Mouse (Mus musculus) neutrophil, adult 5-6 weeks (primary cell): ENCODE data around the gene Siglech. TPM values are rescaled to one million over a fixed set of nuclear protein-coding genes. Genes with fewer than 3 reads are reported as not detected.

Experiments
- ATAC-seq: fragments of 151-379, 151-347 bp; 2 replicates; pipeline ENCODE4 v1.8.0; 2017; ENCODE audit warnings: mild to moderate bottlenecking, moderate TSS enrichment; ENCODE audit not compliant: insufficient number of reproducible peaks, poor library complexity, low FRiP score, severe bottlenecking; ENCODE audit errors: extremely low read depth
- total RNA-seq: library from RNA; stranded (forward); fragments of 200-1000 nt; gene quantifications from 2 replicates; pipeline ENCODE4 v1.2.3, GENCODE M21; 2017

Siglech gene
- total RNA-seq, 1 experiment from 2014 or later: 0.35 TPM

- ATAC-seq: no peak
Observed at GRCm38 (mm10) chr7:55827551-55827950, 59.6 kb downstream of the Siglech start.

Other genes starting within 250 kb of the Siglech start
- gene Tubgcp5, start 26.0 kb downstream of the Siglech start, total RNA-seq: 35.4 and 46.4 TPM in 2 replicates
- 27.6 and 43.7 TPM in 2 replicates for gene Cyfip1, start 73.6 kb downstream of the Siglech start, total RNA-seq
- 41.7 and 50.6 TPM in 2 replicates for gene Nipa2, start 194.3 kb downstream of the Siglech start, total RNA-seq